Comparison of ENCODE assay signal across 24 mouse cellular contexts in genomic region chr2:79352100-79352802, GRCm38 (mm10).
A peak's percentile ranks its signal among the peaks of the same experiment; 100 is the strongest.
DNase-seq lines count a peak whose midpoint lies in the region; ATAC-seq and TF ChIP-seq lines count a peak whose summit lies in the region.
"Had no signal": no experiment of that assay in that cellular context is flagged by ENCODE, and none has a peak within 500 bp of the region (broad histone marks: within the 10 kb centered on the region; RNA-seq: fewer than 3 reads in every experiment).

No protein-coding gene starts in this region.

- H3K4me2 ChIP-seq in hindbrain, embryonic 15.5 days, result no peak overlapping the region
- no peak overlapping the region for H3K4me2 ChIP-seq in hindbrain, embryonic 11.5 days (replicated peaks; ENCODE audit: low read depth, low read length)
- no peak overlapping the region for H3K4me2 ChIP-seq in forebrain, embryonic 12.5 days
- no peak overlapping the region for H3K4me2 ChIP-seq in neural tube, embryonic 13.5 days
- H3K4me2 ChIP-seq: heart, embryonic 15.5 days; liver, embryonic 12.5 days; stomach, embryonic 15.5 days had no signal

- H3K9ac ChIP-seq in hindbrain, embryonic 15.5 days, result no peak overlapping the region
- no peak overlapping the region for H3K9ac ChIP-seq in hindbrain, embryonic 11.5 days (ENCODE audit: low read depth, low read length)
- no peak overlapping the region for H3K9ac ChIP-seq in forebrain, embryonic 12.5 days
- H3K9ac ChIP-seq in neural tube, embryonic 13.5 days, result no peak overlapping the region
- H3K9ac ChIP-seq: heart, embryonic 15.5 days; liver, embryonic 12.5 days; liver, postnatal 0 days; stomach, embryonic 15.5 days had no signal

- WGBS in hindbrain, embryonic 15.5 days, result 70% methylated on average over 4 of the region's 4 CpGs
- WGBS in hindbrain, embryonic 11.5 days, result 85% methylated on average over 4 of the region's 4 CpGs
- 73% methylated on average over 4 of the region's 4 CpGs for WGBS in forebrain, embryonic 12.5 days
- WGBS in neural tube, embryonic 13.5 days, result 76% methylated on average over 4 of the region's 4 CpGs

- H3K4me3 ChIP-seq in hindbrain, embryonic 15.5 days, result no peak overlapping the region
- H3K4me3 ChIP-seq in hindbrain, embryonic 11.5 days (ENCODE audit: low read depth, low read length), result no peak overlapping the region
- no peak overlapping the region for H3K4me3 ChIP-seq in forebrain, embryonic 12.5 days (replicated peaks)
- no peak overlapping the region for H3K4me3 ChIP-seq in neural tube, embryonic 13.5 days
- H3K4me3 ChIP-seq: erythroblast, embryonic 14.5 days; heart, embryonic 15.5 days; liver, embryonic 12.5 days; stomach, embryonic 15.5 days had no signal

- no peak for TF ChIP-seq POLR2A in brain, embryonic 14.5 days (IDR thresholded peaks at IDR 0.05; ENCODE audit: borderline replicate concordance, extremely low read depth, insufficient read depth, insufficient read length, poor library complexity, severe bottlenecking)

- TF ChIP-seq CTCF in brain, embryonic 14.5 days (IDR thresholded peaks at IDR 0.05; ENCODE audit: borderline replicate concordance, extremely low read depth, insufficient read depth, insufficient read length), result no peak

- peak overlapping the region; percentile 48; the same call in 1 of the 2 replicates for H3K27ac ChIP-seq in hindbrain, embryonic 15.5 days (replicated peaks)
- H3K27ac ChIP-seq in hindbrain, embryonic 11.5 days (ENCODE audit: low read depth, low read length), result no peak overlapping the region
- no peak overlapping the region; the same call in 1 of the 2 replicates for H3K27ac ChIP-seq in forebrain, embryonic 12.5 days
- peak overlapping the region; percentile 62 for H3K27ac ChIP-seq in neural tube, embryonic 13.5 days (replicated peaks)
- H3K27ac ChIP-seq: heart, embryonic 15.5 days; kidney, postnatal 0 days; liver, embryonic 12.5 days; macrophage; stomach, embryonic 15.5 days had no signal

- no peaks in the 10 kb centered on the region for H3K27me3 ChIP-seq in hindbrain, embryonic 15.5 days
- H3K27me3 ChIP-seq in hindbrain, embryonic 11.5 days (ENCODE audit: control insufficient read depth, insufficient read depth, low read length), result no peaks in the 10 kb centered on the region
- no peaks in the 10 kb centered on the region for H3K27me3 ChIP-seq in forebrain, embryonic 12.5 days
- no peaks in the 10 kb centered on the region for H3K27me3 ChIP-seq in neural tube, embryonic 13.5 days
- H3K27me3 ChIP-seq: heart, embryonic 15.5 days; liver, embryonic 12.5 days; stomach, embryonic 15.5 days had no signal

- no peaks in the 10 kb centered on the region for H3K9me3 ChIP-seq in hindbrain, embryonic 15.5 days
- H3K9me3 ChIP-seq in hindbrain, embryonic 11.5 days (ENCODE audit: control insufficient read depth, low read length), result no peaks in the 10 kb centered on the region
- H3K9me3 ChIP-seq in forebrain, embryonic 12.5 days, result no peaks in the 10 kb centered on the region
- H3K9me3 ChIP-seq in neural tube, embryonic 13.5 days, result no peaks in the 10 kb centered on the region
- H3K9me3 ChIP-seq: heart, embryonic 15.5 days; liver, embryonic 12.5 days; stomach, embryonic 15.5 days had no signal

- intact Hi-C loops in heart, postnatal 36 days (cut with DNase I), result no loop called here

- H3K36me3 ChIP-seq in hindbrain, embryonic 15.5 days, result no peaks in the 10 kb centered on the region
- H3K36me3 ChIP-seq in hindbrain, embryonic 11.5 days (ENCODE audit: control insufficient read depth, insufficient read depth, low read length), result no peaks in the 10 kb centered on the region
- no peaks in the 10 kb centered on the region for H3K36me3 ChIP-seq in forebrain, embryonic 12.5 days (replicated peaks)
- H3K36me3 ChIP-seq in neural tube, embryonic 13.5 days, result no peaks in the 10 kb centered on the region
- H3K36me3 ChIP-seq: heart, embryonic 15.5 days; liver, embryonic 12.5 days; stomach, embryonic 15.5 days had no signal

- DNase-seq in hindbrain, embryonic 11.5 days (ENCODE audit: low spot score), result no peak
- peak; percentile 23 for DNase-seq in brain, embryonic 14.5 days (ENCODE audit: low read depth)
- no peak for DNase-seq in embryo, embryonic 10 days (ENCODE audit: low spot score)
- no peak for DNase-seq in heart, postnatal 36 days
- DNase-seq: adrenal gland, postnatal 25 days; cerebellum, adult 18-20 months; cerebellum, postnatal 10 days; gastrocnemius, postnatal 14 days; kidney, adult 8-10 months; layer of hippocampus, postnatal 36 days; left cerebral cortex, postnatal 4 days; liver, postnatal 0 days; right cerebral cortex, postnatal 14 days had no signal

- 0 out of 2 replicates have a peak, but pooled peaks have one; percentile 48 for ATAC-seq in hindbrain, embryonic 15.5 days (ENCODE audit: low FRiP score, low read depth)
- ATAC-seq in hindbrain, embryonic 11.5 days (ENCODE audit: low FRiP score), result no peak
- ATAC-seq in forebrain, embryonic 12.5 days (ENCODE audit: low FRiP score), result peak; percentile 71
- ATAC-seq in neural tube, embryonic 13.5 days (ENCODE audit: low read depth), result no peak; the same call in 1 of the 2 replicates
- ATAC-seq: intestine, embryonic 16.5 days; liver, embryonic 12.5 days; liver, postnatal 0 days; lung, postnatal 0 days had no signal

- H3K4me1 ChIP-seq in hindbrain, embryonic 15.5 days (replicated peaks), result peaks cover 7% of the 10 kb centered on the region
- no peaks in the 10 kb centered on the region for H3K4me1 ChIP-seq in hindbrain, embryonic 11.5 days (replicated peaks; ENCODE audit: control insufficient read depth, insufficient read depth, low read length)
- peaks cover 8% of the 10 kb centered on the region for H3K4me1 ChIP-seq in forebrain, embryonic 12.5 days
- H3K4me1 ChIP-seq in neural tube, embryonic 13.5 days (replicated peaks), result peaks cover 11% of the 10 kb centered on the region
- H3K4me1 ChIP-seq: heart, embryonic 15.5 days; liver, embryonic 12.5 days; stomach, embryonic 15.5 days had no signal

Comparison
In these comparisons a context has a peak if more than half of its experiments do, and no peak if none do; other contexts are left out.
1. ATAC-seq: peak in hindbrain, embryonic 15.5 days (single experiment) and forebrain, embryonic 12.5 days (single experiment); none in hindbrain, embryonic 11.5 days (single experiment) and neural tube, embryonic 13.5 days (single experiment).
2. H3K27ac ChIP-seq: peak in hindbrain, embryonic 15.5 days (single experiment) and neural tube, embryonic 13.5 days (single experiment); none in hindbrain, embryonic 11.5 days (single experiment) and forebrain, embryonic 12.5 days (single experiment).